13 mouse cellular contexts compared by ENCODE assay signal in the genomic region with DNA sequence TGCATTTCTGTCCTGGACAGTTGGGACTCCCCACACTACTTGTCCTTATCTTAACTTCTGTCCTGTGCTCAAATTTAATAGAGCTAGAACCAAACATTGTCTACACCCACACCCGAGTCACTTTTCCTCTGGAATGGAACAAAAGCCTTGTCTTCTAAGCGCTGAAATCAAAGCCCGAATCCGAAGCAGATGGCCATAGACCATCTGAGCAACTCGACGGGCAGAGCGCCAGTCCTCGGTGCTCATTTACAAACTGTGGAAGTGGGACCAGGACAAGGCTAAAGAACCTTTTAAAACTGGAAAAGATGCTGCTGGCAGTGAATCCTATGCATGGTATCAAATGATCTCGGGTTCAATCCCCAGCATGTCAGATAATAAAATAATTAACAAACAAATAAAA. TPM values are rescaled to one million over a fixed set of nuclear protein-coding genes. Genes with fewer than 3 reads are reported as not detected.
DNase-seq lines count a peak whose midpoint lies in the region; ATAC-seq lines count a peak whose summit lies in the region.
"Had no signal": no experiment of that assay in that cellular context is flagged by ENCODE, and none has a peak within 500 bp of the region (broad histone marks: within the 10 kb centered on the region; RNA-seq: fewer than 3 reads in every experiment).

No protein-coding gene starts in this region.

- no peak overlapping the region for H3K9ac ChIP-seq in neural tube, embryonic 13.5 days
- H3K9ac ChIP-seq in neural tube, embryonic 15.5 days (replicated peaks) = no peak overlapping the region
- H3K9ac ChIP-seq in forebrain, embryonic 16.5 days (replicated peaks; ENCODE audit: low read depth, low read length) = no peak overlapping the region

- H3K4me2 ChIP-seq in neural tube, embryonic 13.5 days = no peak overlapping the region
- H3K4me2 ChIP-seq in neural tube, embryonic 15.5 days = no peak overlapping the region
- H3K4me2 ChIP-seq in forebrain, embryonic 16.5 days (ENCODE audit: low read length) = no peak overlapping the region

- no peak overlapping the region for H3K4me3 ChIP-seq in neural tube, embryonic 13.5 days
- no peak overlapping the region for H3K4me3 ChIP-seq in neural tube, embryonic 15.5 days (replicated peaks)
- H3K4me3 ChIP-seq in forebrain, embryonic 16.5 days (replicated peaks; ENCODE audit: low read length) = no peak overlapping the region
- H3K4me3 ChIP-seq: limb, embryonic 10.5 days had no signal

- H3K27ac ChIP-seq in neural tube, embryonic 13.5 days (replicated peaks) = peak overlapping the region; percentile 52
- H3K27ac ChIP-seq in neural tube, embryonic 15.5 days (replicated peaks) = no peak overlapping the region
- peak overlapping the region; percentile 88 for H3K27ac ChIP-seq in forebrain, embryonic 16.5 days (ENCODE audit: low read length)
- H3K27ac ChIP-seq: limb, embryonic 10.5 days had no signal

- H3K36me3 ChIP-seq in neural tube, embryonic 13.5 days = no peaks in the 10 kb centered on the region
- no peaks in the 10 kb centered on the region for H3K36me3 ChIP-seq in neural tube, embryonic 15.5 days
- no peaks in the 10 kb centered on the region for H3K36me3 ChIP-seq in forebrain, embryonic 16.5 days (ENCODE audit: control insufficient read depth, insufficient read depth)

- WGBS in neural tube, embryonic 13.5 days = 57% methylated on average over 9 of the region's 9 CpGs
- 50% methylated on average over 9 of the region's 9 CpGs for WGBS in neural tube, embryonic 15.5 days
- WGBS in forebrain, embryonic 16.5 days = 34% methylated on average over 9 of the region's 9 CpGs

- DNase-seq in frontal cortex, postnatal 25 days (ENCODE audit: low spot score in 2 of 2) = no peak
- peak; percentile 53 for DNase-seq in right cerebral cortex, postnatal 14 days
- DNase-seq in spleen, adult 12 weeks (ENCODE audit: low spot score) = no peak
- DNase-seq: adrenal gland, adult 8-10 months; heart, postnatal 10 days; kidney, adult 8-10 months; thymus, adult 2 months had no signal

- no peaks in the 10 kb centered on the region for H3K9me3 ChIP-seq in neural tube, embryonic 13.5 days
- no peaks in the 10 kb centered on the region for H3K9me3 ChIP-seq in neural tube, embryonic 15.5 days (replicated peaks)
- H3K9me3 ChIP-seq in forebrain, embryonic 16.5 days (ENCODE audit: control insufficient read depth, low read length) = no peaks in the 10 kb centered on the region
- H3K9me3 ChIP-seq: limb, embryonic 10.5 days had no signal

- no peaks in the 10 kb centered on the region for H3K4me1 ChIP-seq in neural tube, embryonic 13.5 days (replicated peaks)
- 0 out of 2 replicates have a peak, but pooled peaks cover 8% of the 10 kb centered on the region for H3K4me1 ChIP-seq in neural tube, embryonic 15.5 days
- H3K4me1 ChIP-seq in forebrain, embryonic 16.5 days (replicated peaks; ENCODE audit: control insufficient read depth, insufficient read depth, low read length) = peaks cover 14% of the 10 kb centered on the region
- H3K4me1 ChIP-seq: limb, embryonic 10.5 days had no signal

- peak; percentile 44; the same call in 1 of the 2 replicates for ATAC-seq in frontal cortex, adult (ENCODE audit: low TSS enrichment)
- ATAC-seq in neural tube, embryonic 13.5 days (ENCODE audit: low read depth) = no peak
- no peak for ATAC-seq in neural tube, embryonic 15.5 days (ENCODE audit: low FRiP score)
- peak; percentile 67 for ATAC-seq in forebrain, embryonic 16.5 days
- ATAC-seq in activated CD4-positive, CD25-positive, alpha-beta regulatory T cell, adult 4 months = no peak

- no peaks in the 10 kb centered on the region for H3K27me3 ChIP-seq in neural tube, embryonic 13.5 days
- H3K27me3 ChIP-seq in neural tube, embryonic 15.5 days (replicated peaks) = no peaks in the 10 kb centered on the region
- no peaks in the 10 kb centered on the region for H3K27me3 ChIP-seq in forebrain, embryonic 16.5 days (replicated peaks; ENCODE audit: control insufficient read depth, insufficient read depth, low read length)

RNA-seq across cellular contexts. Expression of a gene that starts 17.5 kb away (rescaled TPM):
- polyA plus RNA-seq in neural tube, embryonic 13.5 days (2015; fragmentation: Nextera tagmentation; extraction: Ambion mirVana) = 91.7 and 95.0 TPM in 2 replicates
- polyA plus RNA-seq in neural tube, embryonic 15.5 days (2015; fragmentation: Nextera tagmentation; extraction: Ambion mirVana) = 81.4 and 89.2 TPM in 2 replicates
- 157 and 166 TPM in 2 replicates for polyA plus RNA-seq in forebrain, embryonic 16.5 days (2015; fragmentation: Nextera tagmentation; extraction: Ambion mirVana)
- 10 to 100 TPM; 28.2 to 43.2 TPM for polyA plus RNA-seq in activated CD4-positive, CD25-positive, alpha-beta regulatory T cell, adult 4 months (2017; shearing (Covaris generic))

RNA-seq across cellular contexts. Expression of a gene that starts 42.8 kb away (rescaled TPM):
- polyA plus RNA-seq in neural tube, embryonic 13.5 days (2015; fragmentation: Nextera tagmentation; extraction: Ambion mirVana) = 12.9 and 13.1 TPM in 2 replicates
- polyA plus RNA-seq in neural tube, embryonic 15.5 days (2015; fragmentation: Nextera tagmentation; extraction: Ambion mirVana) = 14.1 and 14.2 TPM in 2 replicates
- polyA plus RNA-seq in forebrain, embryonic 16.5 days (2015; fragmentation: Nextera tagmentation; extraction: Ambion mirVana) = 13.0 and 13.8 TPM in 2 replicates
- 1 to 10 TPM; 8.1 to 9.4 TPM for polyA plus RNA-seq in activated CD4-positive, CD25-positive, alpha-beta regulatory T cell, adult 4 months (2017; shearing (Covaris generic))

Comparison
In these comparisons a context has a peak if more than half of its experiments do, and no peak if none do; other contexts are left out.
1. ATAC-seq: peak in frontal cortex, adult (single experiment) and forebrain, embryonic 16.5 days (single experiment); none in neural tube, embryonic 13.5 days (single experiment), neural tube, embryonic 15.5 days (single experiment) and activated CD4-positive, CD25-positive, alpha-beta regulatory T cell, adult 4 months (single experiment).